ENCODE assay signal across 22 mouse cellular contexts in genomic region chr3:28420698-28421097, GRCm38 (mm10).
A peak's percentile ranks its signal among the peaks of the same experiment; 100 is the strongest.
DNase-seq lines count a peak whose midpoint lies in the region; ATAC-seq and TF ChIP-seq lines count a peak whose summit lies in the region.
"Had no signal": no experiment of that assay in that cellular context is flagged by ENCODE, and none has a peak within 500 bp of the region (broad histone marks: within the 10 kb centered on the region; RNA-seq: fewer than 3 reads in every experiment).

No protein-coding gene starts in this region.

- H3K4me2 ChIP-seq in heart, embryonic 15.5 days: no peak overlapping the region
- H3K4me2 ChIP-seq in forebrain, embryonic 13.5 days: no peak overlapping the region
- H3K4me2 ChIP-seq: embryonic facial prominence, embryonic 15.5 days; forebrain, embryonic 15.5 days; hindbrain, embryonic 13.5 days; kidney, embryonic 15.5 days had no signal

- DNase-seq in heart, adult 2 months: no peak
- no peak for DNase-seq in heart, postnatal 4 days
- no peak for DNase-seq in heart, postnatal 25 days (ENCODE audit: low spot score)
- peak; percentile 43 for DNase-seq in CD4-positive, CD25-positive, alpha-beta regulatory T cell, adult 2 months (ENCODE audit: low read depth, low spot score)
- DNase-seq: adrenal gland, postnatal 10 days; cerebellum, adult 11 months; cerebellum, adult 8-10 months; cerebellum, postnatal 14 days; embryo, embryonic 11 days; gastrocnemius, postnatal 10 days; kidney, adult 2 months had no signal

- H3K9me3 ChIP-seq in heart, embryonic 15.5 days (replicated peaks): no peaks in the 10 kb centered on the region
- H3K9me3 ChIP-seq in forebrain, embryonic 13.5 days (replicated peaks): no peaks in the 10 kb centered on the region
- H3K9me3 ChIP-seq: embryonic facial prominence, embryonic 15.5 days; forebrain, embryonic 10.5 days; forebrain, embryonic 15.5 days; G1E; hindbrain, embryonic 13.5 days; kidney, embryonic 15.5 days had no signal

- WGBS in heart, adult 2 months: 63% methylated on average over 3 of the region's 3 CpGs
- 42% methylated on average over 3 of the region's 3 CpGs for WGBS in heart, embryonic 15.5 days
- WGBS in forebrain, embryonic 13.5 days: 55% methylated on average over 3 of the region's 3 CpGs

- peak overlapping the region; percentile 56 for H3K27ac ChIP-seq in heart, adult 2 months
- H3K27ac ChIP-seq in heart, embryonic 15.5 days: peak overlapping the region; percentile 52
- H3K27ac ChIP-seq in forebrain, embryonic 13.5 days: no peak overlapping the region
- H3K27ac ChIP-seq: embryonic facial prominence, embryonic 15.5 days; forebrain, embryonic 10.5 days; forebrain, embryonic 15.5 days; hindbrain, embryonic 13.5 days; kidney, embryonic 15.5 days had no signal

- ATAC-seq in heart, embryonic 15.5 days (replicated peaks; ENCODE audit: insufficient number of reproducible peaks, insufficient read depth, low FRiP score, low read depth): no peak
- ATAC-seq in activated CD4-positive, CD25-positive, alpha-beta regulatory T cell, adult 4 months: peak; percentile 76
- no peak for ATAC-seq in forebrain, embryonic 13.5 days
- ATAC-seq: forebrain, embryonic 15.5 days; intestine, embryonic 16.5 days had no signal

- H3K4me1 ChIP-seq in heart, adult 2 months (ENCODE audit: control insufficient read depth, insufficient read depth, low read length): peaks cover 3% of the 10 kb centered on the region
- peaks cover 18% of the 10 kb centered on the region for H3K4me1 ChIP-seq in heart, embryonic 15.5 days (replicated peaks)
- H3K4me1 ChIP-seq in forebrain, embryonic 13.5 days: peaks cover 18% of the 10 kb centered on the region
- H3K4me1 ChIP-seq: embryonic facial prominence, embryonic 15.5 days; kidney, embryonic 15.5 days had no signal

- peaks cover 2% of the 10 kb centered on the region for H3K36me3 ChIP-seq in heart, adult 2 months (ENCODE audit: control insufficient read depth, insufficient read depth, low read length)
- no peaks in the 10 kb centered on the region for H3K36me3 ChIP-seq in heart, embryonic 15.5 days
- H3K36me3 ChIP-seq in forebrain, embryonic 13.5 days (ENCODE audit: poor library complexity, severe bottlenecking): no peaks in the 10 kb centered on the region
- H3K36me3 ChIP-seq: embryonic facial prominence, embryonic 15.5 days; forebrain, embryonic 10.5 days; forebrain, embryonic 15.5 days; G1E; hindbrain, embryonic 13.5 days; kidney, embryonic 15.5 days had no signal

- H3K79me2 ChIP-seq in heart, adult 2 months (replicated peaks; ENCODE audit: control insufficient read depth, insufficient read depth, low read length): no peaks in the 10 kb centered on the region; the same call in 1 of the 2 replicates

- intact Hi-C loops in heart, adult 2 months (cut with DNase I): no loop called here
- intact Hi-C loops in heart, postnatal 25 days (cut with DNase I): no loop called here

- H3K4me3 ChIP-seq in heart, adult 2 months: no peak overlapping the region
- no peak overlapping the region for H3K4me3 ChIP-seq in heart, embryonic 15.5 days
- H3K4me3 ChIP-seq in forebrain, embryonic 13.5 days: no peak overlapping the region
- H3K4me3 ChIP-seq: embryonic facial prominence, embryonic 15.5 days; erythroblast, embryonic 14.5 days; forebrain, embryonic 10.5 days; forebrain, embryonic 15.5 days; hindbrain, embryonic 13.5 days; kidney, embryonic 15.5 days had no signal

- H3K27me3 ChIP-seq in heart, adult 2 months (ENCODE audit: control insufficient read depth, insufficient read depth, low read length): no peaks in the 10 kb centered on the region
- no peaks in the 10 kb centered on the region for H3K27me3 ChIP-seq in heart, embryonic 15.5 days
- no peaks in the 10 kb centered on the region for H3K27me3 ChIP-seq in forebrain, embryonic 13.5 days
- H3K27me3 ChIP-seq: embryonic facial prominence, embryonic 15.5 days; forebrain, embryonic 15.5 days; hindbrain, embryonic 13.5 days; kidney, embryonic 15.5 days had no signal

- no peak overlapping the region for H3K9ac ChIP-seq in heart, adult 2 months (ENCODE audit: low read depth, low read length)
- H3K9ac ChIP-seq in heart, embryonic 15.5 days: no peak overlapping the region
- no peak overlapping the region for H3K9ac ChIP-seq in forebrain, embryonic 13.5 days
- H3K9ac ChIP-seq: embryonic facial prominence, embryonic 15.5 days; forebrain, embryonic 15.5 days; hindbrain, embryonic 13.5 days; kidney, embryonic 15.5 days had no signal

- TF ChIP-seq CTCF in heart, adult 2 months (IDR thresholded peaks at IDR 0.05): no peak

- no peak for TF ChIP-seq POLR2A in heart, adult 2 months (IDR thresholded peaks at IDR 0.05; ENCODE audit: insufficient read depth, low read depth, low read length)

- no peak for TF ChIP-seq EP300 in heart, adult 2 months (IDR thresholded peaks at IDR 0.05; ENCODE audit: insufficient read depth, low read depth, low read length)
